Mouse (Mus musculus): ENCODE data around the gene Hoxa7. TPM values are rescaled to one million over a fixed set of nuclear protein-coding genes. Genes with fewer than 3 reads are reported as not detected.

Gene Hoxa7
- total RNA-seq, 2 experiments from 2014 or later = not detected

DNA sequence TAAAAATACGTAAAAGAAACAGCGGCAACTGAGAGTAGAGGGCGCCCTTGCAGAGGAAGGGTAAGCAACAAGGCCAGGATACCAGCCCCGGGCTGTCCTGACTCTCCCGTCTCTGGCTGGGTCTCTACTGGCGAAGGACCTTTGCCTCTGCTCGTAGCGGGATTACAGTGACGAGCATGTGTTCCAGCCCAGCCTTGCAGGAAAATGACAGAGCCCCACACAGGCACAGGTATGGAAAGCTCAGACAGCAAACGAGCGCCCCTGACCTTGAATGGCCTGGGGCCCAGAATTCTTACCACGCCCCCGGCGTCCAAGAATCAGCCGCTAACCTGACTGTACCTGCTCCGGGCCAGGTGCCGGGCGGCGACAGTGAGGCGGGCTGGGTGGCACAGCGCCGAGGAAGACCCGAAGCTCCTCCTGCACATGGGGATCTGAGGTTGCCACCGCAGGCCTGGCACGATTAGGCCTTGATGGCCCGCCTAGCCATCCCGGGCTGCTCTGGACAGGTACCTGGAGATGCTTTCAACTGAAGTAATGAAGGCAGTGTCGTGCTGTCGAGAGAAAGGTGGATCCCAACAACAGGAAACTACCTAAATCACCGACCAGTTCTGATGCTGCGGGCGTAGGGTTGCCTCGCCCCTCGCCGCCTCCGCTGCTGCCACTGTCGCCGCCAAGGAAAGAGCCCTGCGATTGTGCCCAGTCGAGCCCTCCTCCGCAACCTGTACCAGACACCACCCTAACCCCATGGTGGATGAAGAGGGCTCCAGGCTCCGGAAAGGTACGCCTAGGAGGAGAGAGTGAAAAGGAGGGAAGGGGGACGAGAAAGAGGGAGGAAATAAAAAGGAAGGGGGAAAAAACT is 8.1 kb upstream of the Hoxa7 start:
- no peak for DNase-seq (ENCODE audit: low spot score in 2 of 2)
- intact Hi-C loops (cut with DNase I) = no loop called here

DNA sequence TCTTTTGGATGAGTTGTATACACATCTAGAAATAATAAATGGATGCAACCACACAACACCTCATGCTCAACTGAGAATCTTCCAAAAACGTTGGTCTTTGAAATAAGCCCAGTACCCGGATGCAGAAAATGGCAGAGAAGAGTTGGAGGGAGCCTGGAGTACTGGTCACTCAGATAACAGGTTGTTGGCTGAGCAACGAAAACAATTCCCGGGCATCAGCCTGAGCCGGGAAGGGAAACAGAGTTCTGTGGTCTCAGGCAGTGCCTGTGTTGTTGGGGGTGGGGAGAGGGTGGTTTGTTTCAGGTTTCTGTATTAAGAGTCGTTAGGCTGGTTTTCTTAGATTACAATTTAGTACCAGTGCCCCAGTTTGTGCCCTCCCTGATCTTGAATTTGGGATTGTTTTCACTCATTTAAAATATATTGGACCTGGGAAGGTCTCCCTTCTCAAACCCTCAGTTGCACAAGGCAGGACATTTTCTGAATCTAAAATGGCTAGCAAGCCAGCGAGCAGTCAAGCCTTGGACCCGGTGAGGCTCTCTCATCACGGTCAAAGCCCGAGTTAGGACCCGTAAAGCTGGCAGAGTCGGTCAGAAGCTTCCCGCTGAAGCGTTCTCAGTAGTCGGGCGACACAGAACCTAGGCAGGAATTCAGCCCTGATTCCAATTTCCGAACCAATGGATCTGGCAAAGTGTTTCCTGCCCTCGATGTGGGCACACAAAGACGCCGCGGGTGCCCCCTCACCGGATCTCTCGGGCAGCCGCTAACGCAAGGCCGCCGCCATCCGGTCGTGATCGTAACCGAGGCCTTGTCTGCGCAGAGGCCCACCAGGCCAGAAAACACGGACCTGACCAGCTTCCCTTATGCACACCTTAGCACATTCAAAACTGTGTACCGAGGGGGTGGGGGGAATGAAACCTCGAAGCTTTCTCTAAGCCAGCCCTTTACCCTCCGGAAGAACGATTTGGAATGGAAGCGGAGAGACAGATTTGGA is 7.1 kb upstream of the Hoxa7 start:
- intact Hi-C loops (cut with DNase I) = no loop called here
- no peak for DNase-seq (ENCODE audit: low spot score in 2 of 2)

DNA sequence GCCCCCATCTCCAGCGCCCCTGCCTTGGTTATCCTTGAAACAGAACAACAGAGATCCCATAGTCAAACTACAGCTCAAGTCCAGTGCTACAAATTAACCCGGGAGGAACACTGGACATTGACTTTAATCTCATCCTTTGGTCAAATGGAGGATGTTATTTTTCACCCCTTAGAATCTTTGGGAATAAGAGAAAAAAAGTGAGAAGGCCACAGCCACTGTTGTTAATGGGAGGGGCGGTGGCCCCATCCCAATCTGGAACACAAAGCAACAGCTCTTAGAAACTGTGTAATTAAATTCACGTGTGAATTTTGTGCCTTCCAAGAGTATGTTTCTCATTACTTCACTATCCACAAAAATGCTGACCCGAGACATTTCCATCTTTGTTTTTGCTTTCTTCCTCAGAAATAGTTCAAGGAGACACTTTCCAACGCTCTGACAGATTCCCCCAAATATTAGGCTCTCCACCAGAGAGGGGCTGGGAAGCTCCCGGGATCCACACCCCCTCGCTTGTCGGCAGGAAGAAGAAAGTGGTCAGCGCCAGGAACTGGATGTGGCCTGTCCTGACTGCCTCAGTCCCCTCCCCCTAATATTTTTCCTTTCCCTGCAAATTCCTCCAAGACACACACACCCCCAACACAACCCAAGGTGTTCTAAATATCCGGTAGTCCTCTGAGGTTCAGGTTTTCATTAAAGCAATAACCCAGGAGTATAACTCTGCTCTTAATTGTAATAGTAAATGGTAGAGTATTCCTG is 6.0 kb upstream of the Hoxa7 start:
- DNase-seq (ENCODE audit: low spot score in 2 of 2) = no peak
- intact Hi-C loops (cut with DNase I) = no loop called here

DNA sequence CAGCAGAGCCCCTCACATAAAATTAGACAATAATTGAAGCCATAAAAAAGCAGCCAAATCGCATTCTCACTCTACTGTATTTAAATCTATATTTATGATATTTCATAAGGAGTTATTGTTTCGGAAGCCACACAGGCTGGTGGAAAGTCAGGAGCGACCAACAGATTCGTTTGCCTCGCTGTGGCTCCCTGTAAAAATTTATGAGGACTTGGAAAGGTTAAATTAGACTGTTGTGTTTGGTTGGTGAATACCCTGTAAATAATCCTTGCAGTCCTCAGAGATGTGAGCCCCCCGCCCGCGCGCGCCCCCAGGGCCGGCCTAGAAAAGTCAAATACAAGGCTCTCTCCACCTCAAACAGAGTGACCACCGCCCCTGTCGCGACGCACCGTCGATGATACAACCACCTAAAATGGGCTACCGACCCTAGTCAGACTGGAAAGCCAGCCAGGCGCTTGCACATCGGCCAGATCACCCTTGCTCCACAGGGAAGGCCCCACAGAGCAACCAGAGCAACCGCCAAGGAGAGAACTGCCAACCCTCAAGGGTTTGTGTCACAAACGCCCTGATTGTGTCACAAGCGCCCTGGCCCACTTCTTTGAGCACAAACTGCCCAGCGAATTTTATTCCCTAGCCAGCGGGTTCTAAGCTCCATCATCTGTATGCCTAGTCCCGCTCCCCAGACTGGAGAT is 5.1 kb upstream of the Hoxa7 start:
- no peak for DNase-seq (ENCODE audit: low spot score in 2 of 2)
- intact Hi-C loops (cut with DNase I) = no loop called here

DNA sequence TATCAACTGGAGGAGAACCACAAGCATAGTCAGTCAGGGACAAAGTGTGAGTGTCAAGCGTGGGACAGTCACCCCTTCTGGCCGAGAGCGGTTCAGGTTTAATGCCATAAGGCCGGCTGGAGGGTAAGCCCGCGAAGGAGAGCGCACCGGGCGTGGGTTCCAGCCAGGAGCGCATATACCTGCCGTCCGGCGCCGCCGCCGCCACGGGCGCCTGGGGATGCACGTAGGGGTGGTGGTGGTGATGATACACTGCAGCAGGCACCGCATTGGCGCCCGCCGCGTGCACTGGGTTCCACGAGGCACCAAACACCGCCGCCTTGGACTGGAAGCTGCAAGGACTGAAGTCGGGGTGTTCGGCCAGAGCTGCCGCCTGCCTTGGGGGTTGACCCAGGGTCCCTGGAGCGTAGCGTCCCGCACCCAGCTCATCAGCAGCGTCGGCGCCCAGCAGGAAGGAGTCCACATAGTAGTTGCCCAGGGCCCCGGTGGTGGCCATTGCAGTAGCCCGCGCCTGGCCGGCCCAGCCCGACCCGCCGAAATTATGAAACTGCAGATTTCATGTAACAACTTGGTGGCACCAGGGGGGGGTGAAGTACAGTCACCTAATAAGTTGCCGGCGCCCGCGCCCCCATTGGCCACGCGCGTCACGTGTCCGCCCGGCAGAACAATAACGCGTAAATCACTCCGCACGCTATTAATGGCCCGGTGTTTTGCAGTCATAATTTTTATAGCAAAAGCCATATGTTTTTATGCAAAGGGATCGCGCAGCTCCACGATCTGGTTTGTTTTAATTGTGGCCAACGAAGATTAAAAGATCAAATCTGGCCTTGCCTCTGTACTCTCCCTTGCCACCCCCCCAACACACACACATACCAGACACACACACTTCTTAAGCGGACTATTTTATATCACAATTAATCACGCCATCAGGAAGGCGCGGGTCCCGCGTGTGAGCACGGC is 4.2 kb upstream of the Hoxa7 start:
- no peak for DNase-seq (ENCODE audit: low spot score in 2 of 2)
- intact Hi-C loops (cut with DNase I) = no loop called here

DNA sequence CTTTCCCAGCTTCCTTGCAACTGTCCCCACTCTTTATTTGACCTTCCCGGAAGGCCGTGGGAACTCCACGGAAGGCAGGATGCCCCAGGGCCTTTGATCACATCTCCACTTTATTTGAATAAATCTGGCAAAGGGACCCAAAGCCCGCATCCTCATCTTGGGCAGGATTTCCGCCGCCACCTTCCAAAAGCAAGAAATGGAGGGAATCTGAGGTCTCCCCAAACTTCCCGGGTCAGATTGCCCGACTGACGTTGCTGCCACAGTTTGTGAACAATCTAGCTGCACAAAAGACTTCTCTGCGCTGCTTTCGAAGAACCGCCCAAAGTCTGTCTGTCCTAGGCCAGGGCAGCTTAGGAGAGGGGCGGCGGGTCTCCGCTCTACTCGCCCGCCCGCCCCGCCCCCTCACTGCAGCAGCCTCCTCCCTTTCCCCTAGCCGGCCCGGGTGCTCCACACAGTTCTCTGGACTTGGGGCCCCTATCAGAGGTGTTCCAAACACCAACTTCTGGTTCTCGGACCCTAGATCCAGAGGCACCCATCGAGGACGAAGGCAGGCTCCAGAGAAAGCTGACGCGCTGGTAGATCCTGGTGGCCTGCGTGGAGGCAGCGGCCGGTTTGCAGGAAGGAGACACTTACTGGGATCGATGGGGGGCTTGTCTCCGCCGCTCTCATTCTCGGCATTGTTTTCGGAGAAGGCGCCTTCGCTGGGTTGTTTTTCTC is 3.4 kb upstream of the Hoxa7 start:
- intact Hi-C loops (cut with DNase I) = loop anchor here (5.0 kb wide), 2 partner anchors 843 to 1043 kb away; no protein-coding TSS in a partner anchor
- no peak for DNase-seq (ENCODE audit: low spot score in 2 of 2)

DNA sequence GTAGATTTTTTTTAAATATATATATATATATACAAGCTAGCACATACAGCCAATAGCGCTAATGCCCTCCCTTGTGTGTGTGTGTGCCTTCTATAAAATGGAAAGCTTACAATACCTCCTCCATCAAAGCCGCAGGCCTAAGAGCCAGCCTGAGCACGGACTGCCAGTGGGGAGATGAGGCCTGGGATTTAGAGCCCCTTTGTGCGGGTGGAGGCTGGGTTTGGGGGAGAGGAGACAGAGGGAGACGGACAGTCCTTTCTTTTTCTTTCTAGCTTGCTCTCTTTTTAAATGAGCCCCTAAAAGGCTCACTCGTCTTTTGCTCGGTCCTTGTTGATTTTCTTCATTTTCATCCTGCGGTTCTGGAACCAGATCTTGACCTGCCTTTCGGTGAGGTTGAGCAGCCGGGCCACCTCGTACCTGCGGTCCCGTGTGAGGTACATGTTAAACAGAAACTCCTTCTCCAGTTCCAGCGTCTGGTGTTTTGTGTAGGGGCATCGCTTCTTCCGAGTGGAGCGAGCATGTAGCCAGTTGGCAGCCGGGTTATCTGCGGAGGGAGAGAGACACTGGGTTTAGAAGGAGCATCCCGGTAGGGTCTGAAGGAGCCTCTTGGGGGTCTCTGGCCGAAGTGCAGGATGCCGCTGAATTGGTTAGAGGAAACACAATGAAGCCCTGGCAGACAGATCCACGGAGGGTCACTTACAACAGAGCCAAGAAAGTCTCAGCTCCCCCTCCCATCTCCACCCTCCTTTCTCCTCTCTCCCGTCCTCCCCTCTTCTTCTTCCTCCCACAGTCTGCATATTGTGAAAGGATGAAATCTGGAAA is 2.5 kb upstream of the Hoxa7 start:
- DNase-seq (ENCODE audit: low spot score in 2 of 2) = no peak
- intact Hi-C loops (cut with DNase I) = loop anchor here (5.0 kb wide), 2 partner anchors 842 to 1042 kb away; no protein-coding TSS in a partner anchor

DNA sequence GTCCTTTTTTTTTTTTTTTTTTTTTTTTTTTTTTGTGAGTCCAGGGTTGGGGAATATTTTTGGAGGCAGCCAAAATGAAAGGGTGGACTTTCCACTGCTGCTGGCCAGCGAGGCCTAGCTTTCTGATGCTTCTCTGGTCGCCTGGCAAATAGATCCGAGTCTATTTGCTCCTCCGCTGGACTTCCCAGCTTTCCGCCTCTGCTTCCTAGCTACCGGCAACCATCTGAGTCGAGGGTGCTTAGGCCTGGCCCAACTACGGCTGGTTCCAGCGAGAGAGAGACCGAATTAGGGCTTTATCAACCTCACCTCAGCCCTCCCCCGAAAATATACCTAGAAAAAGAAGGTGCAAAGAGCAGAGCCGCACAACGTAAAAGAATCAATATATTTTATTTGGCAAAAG is 1.1 kb upstream of the Hoxa7 start:
- intact Hi-C loops (cut with DNase I) = loop anchor here (5.0 kb wide), 2 partner anchors 840 to 1040 kb away; no protein-coding TSS in a partner anchor
- DNase-seq (ENCODE audit: low spot score in 2 of 2) = no peak

DNA sequence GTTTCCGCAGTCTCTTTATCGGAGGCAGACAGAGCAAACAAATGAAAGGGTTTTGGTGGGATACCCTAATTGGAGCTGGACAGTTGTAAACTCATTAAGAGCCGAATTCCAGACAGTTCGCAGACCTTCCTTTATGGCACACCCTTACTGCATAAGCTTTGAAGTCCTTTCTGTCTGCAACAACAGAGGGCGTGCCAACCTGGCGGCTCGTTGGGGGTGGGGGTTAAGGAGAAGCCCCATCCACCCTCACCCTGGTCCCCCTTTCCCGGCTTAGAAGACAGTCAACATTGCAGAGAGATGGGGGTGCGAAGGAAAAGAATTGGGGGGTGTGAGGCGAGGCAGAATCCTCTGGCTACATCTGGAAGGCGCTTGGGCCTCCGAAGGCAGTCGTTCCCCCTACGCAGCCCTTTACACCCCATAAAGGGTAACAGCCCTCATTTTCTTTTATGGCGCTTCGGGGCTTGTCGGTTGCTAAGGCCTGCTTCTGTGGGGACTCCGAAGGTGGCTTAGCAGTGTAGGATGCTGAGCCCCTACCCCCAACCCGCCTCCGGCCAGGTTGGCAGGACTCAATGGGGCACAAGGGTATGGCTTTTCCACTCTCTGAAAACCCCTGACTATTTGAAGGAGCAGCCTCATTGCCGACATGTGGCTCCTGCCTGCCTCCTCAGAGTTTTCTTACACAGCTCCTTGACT is 485 bp upstream of the Hoxa7 start:
- no peak for DNase-seq (ENCODE audit: low spot score in 2 of 2)
- intact Hi-C loops (cut with DNase I) = loop anchor here (2.0 to 5.0 kb wide), 5 partner anchors 351 to 1040 kb away; no protein-coding TSS in a partner anchor

DNA sequence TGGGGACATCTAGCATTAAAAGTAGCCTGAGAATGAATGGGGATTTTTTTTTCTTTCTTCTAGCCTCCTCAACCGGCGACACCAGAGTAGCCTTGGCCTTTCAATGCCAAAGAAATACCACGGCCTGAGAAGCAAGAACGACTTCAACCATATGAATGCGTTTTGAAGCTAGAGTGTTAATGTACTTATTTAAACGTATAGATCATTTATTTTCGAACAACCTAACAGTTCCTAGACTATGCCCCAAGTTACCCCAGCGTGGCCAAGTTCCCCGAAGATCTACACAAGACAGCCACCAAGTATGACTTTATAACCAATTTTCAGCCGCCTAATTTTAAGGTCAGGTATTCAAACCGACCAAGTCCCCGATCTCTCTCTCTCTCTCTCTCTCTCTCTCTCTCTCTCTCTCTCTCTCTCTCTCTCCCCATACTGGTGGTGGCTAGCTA is 766 bp downstream of the Hoxa7 start:
- intact Hi-C loops (cut with DNase I) = loop anchor here (2.0 to 5.0 kb wide), 5 partner anchors 350 to 1039 kb away; no protein-coding TSS in a partner anchor
- no peak for DNase-seq (ENCODE audit: low spot score in 2 of 2)

DNA sequence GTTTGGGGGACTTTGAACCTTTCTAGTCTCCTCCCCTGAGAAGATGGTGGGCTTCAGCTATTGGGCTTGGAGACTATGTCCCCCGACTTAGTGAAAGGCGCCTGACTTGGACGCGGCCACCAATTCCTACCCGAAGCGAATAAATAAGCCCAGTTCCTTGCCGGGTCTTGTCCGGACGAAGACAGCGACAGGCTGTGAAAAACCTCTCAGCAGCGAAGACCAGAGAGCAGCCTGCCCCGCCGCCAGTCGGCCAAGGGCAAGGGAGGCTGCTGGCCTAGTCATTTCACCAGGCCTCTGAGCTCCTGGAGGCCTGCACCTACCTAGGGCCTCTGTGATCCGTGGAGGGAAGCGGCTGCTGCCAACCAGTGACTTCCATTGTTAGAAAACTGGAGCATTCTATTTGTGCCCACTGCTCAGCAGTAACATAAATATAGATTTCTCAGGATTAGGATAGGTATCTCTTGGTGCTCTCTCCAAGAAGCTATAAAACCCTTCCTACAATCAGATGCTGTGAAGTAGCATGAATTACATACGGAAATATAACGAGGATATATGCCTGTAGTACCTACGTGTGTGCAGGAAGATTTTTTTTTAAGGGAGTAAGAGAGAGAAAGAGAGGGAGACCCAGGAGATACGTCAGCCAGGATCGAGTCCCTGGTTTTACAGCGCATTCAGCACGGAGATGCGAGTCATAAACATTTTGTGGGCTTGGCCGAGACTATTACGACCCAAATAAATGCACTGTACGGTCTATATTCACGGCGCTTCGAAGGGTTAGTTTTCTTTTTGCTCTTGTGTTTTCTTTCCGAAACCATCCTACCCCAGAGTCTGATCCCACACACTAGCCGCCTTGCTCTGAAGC is 1.4 kb downstream of the Hoxa7 start:
- intact Hi-C loops (cut with DNase I) = loop anchor here (2.0 to 5.0 kb wide), 5 partner anchors 349 to 1038 kb away; no protein-coding TSS in a partner anchor
- DNase-seq (ENCODE audit: low spot score in 2 of 2) = no peak

DNA sequence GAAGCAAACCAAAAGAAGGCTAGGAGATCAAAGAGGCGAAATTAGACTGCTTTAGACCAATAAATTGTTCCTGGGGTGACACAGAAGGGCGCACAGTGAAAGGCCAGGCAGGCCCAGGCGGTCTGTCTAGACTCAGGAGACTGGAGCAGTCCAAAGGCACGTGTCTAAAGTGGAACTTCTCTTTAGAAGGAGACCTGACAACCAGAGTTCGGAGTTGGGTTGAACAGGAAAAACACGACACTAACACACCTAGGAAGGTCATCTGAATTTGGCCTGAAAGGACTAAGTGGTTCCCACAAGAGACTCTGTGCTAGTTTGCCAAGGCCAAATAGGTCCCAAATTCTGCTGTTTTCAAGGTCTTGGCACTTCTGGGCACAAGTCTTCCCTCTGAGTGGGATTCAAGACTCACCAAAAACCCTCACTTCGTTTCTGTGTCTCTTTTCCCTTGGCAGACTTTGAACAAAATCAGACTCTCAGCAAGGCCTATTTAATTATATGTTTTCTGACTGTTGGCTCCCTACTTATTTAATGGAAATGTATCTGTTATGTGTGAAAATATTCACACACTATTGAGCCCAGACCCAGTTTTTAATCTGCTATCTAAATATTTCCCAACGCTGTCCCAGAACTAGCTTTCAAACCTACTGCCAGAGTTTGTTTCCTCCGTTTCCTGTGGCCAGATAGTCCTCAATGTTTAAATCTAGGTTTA is 2.3 kb downstream of the Hoxa7 start:
- intact Hi-C loops (cut with DNase I) = no loop called here
- no peak for DNase-seq (ENCODE audit: low spot score in 2 of 2)

DNA sequence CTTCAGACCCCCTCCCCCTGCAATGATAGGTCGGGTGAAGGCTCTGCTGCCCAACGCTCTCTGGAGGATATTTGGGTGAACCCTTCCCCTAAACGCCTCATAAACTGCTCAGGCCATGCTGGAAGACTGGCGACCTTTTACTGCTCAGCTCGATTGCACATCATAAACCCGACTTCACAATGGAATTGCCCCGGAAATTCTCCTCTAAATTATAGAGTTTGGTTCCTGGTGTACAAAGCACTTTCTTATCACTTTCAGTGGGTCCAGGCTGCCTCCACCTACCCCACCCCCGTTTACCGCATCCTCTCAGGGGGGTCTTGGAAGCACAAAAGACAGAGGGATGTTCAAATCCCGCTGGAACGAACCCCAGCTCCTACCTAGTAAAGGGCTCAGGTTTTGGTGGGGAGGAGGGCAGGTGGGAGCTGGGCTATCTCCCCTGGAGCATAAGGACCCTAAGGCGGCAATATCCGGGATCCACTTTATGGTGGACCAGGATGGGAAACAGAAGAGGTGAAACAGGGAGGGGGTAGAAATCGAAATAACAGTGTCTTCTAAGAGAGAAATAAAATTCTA is 2.9 kb downstream of the Hoxa7 start:
- DNase-seq (ENCODE audit: low spot score in 2 of 2) = no peak
- intact Hi-C loops (cut with DNase I) = no loop called here

Data from left cerebral cortex, postnatal 25 days (tissue).